Mouse (Mus musculus): ENCODE data around the gene Adgrb2. TPM values are rescaled to one million over a fixed set of nuclear protein-coding genes. Genes with fewer than 3 reads are reported as not detected.

The Adgrb2 gene
- total and polyA plus RNA-seq, 3 experiments = 0.08 TPM; not detected in 2

- H3K4me1 ChIP-seq (ENCODE audit: control insufficient read depth in 1 of 2, insufficient read depth in 2 of 2) = no peaks in the 10 kb centered on the region
- H3K9me3 ChIP-seq (replicated peaks; ENCODE audit: low read length) = no peaks in the 10 kb centered on the region
- in situ Hi-C loops (cut with MboI; ENCODE audit: low pct_ligation_motif_present, low pct_unique_long_range_greater_than_20kb, low sequenced_read_pairs) = no loop called here
- TF ChIP-seq TCF12 (IDR thresholded peaks at IDR 0.05; ENCODE audit: low read depth, low read length) (no peak), MAX (IDR thresholded peaks at IDR 0.05; ENCODE audit: low read length) (no peak), MYC (IDR thresholded peaks at IDR 0.05; ENCODE audit: low read depth, low read length) (no peak), EP300 (IDR thresholded peaks at IDR 0.05; ENCODE audit: low read length) (no peak), ELF1 (IDR thresholded peaks at IDR 0.05; ENCODE audit: low read depth, low read length) (no peak), ZKSCAN1 (IDR thresholded peaks at IDR 0.05; ENCODE audit: borderline replicate concordance, low read depth, low read length) (no peak), MAZ (IDR thresholded peaks at IDR 0.05; ENCODE audit: low read depth, low read length) (no peak), CHD1 (IDR thresholded peaks at IDR 0.05; ENCODE audit: low read depth, low read length) (no peak), RAD21 (IDR thresholded peaks at IDR 0.05; ENCODE audit: low read depth, low read length) (no peak), POLR2A (IDR thresholded peaks at IDR 0.05; ENCODE audit: low read depth, low read length) (no peak), IRF4 (IDR thresholded peaks at IDR 0.05; ENCODE audit: low read depth, low read length) (no peak), MEF2A (IDR thresholded peaks at IDR 0.05; ENCODE audit: borderline replicate concordance, low read depth, low read length) (no peak), ETS1 (conservative IDR thresholded peaks at IDR 0.05; ENCODE audit: low read depth, low read length) (no peak), BHLHE40 (IDR thresholded peaks at IDR 0.05; ENCODE audit: low read depth, low read length) (no peak), ZNF384 (IDR thresholded peaks at IDR 0.05; ENCODE audit: low read depth, low read length) (no peak)
- H3K27ac ChIP-seq (ENCODE audit: insufficient read depth, low read depth) = no peak overlapping the region
- H3K27me3 ChIP-seq (replicated peaks) = peaks cover 96% of the 10 kb centered on the region
- dilution Hi-C loops (cut with MboI; ENCODE audit: extremely low pct_ligation_motif_present, extremely low pct_unique_long_range_greater_than_20kb, low sequenced_read_pairs) = no loop called here
- H3K4me3 ChIP-seq (replicated peaks in 1 of 3; ENCODE audit: low read depth in 2 of 3, low read length in 2 of 3, poor library complexity in 1 of 3) = no peak overlapping the region
- no peak overlapping the region for H3K4me2 ChIP-seq (ENCODE audit: insufficient read depth, low read depth, poor library complexity, severe bottlenecking)
- no peaks in the 10 kb centered on the region for H3K79me2 ChIP-seq (replicated peaks; ENCODE audit: control insufficient read depth, extremely low read depth, insufficient read depth, poor library complexity, severe bottlenecking)
- DNase-seq (ENCODE audit: extremely low read depth) = no peak
- H3K36me3 ChIP-seq (replicated peaks in 1 of 2; ENCODE audit: control insufficient read depth in 1 of 2, insufficient read depth in 1 of 2, low read length in 1 of 2) = no peaks in the 10 kb centered on the region
- H3K9ac ChIP-seq (ENCODE audit: insufficient read depth, low read depth) = no peak overlapping the region
Measured at GRCm38 (mm10) chr4:129994728-129995127, 10.1 kb downstream of the Adgrb2 start.

DNA sequence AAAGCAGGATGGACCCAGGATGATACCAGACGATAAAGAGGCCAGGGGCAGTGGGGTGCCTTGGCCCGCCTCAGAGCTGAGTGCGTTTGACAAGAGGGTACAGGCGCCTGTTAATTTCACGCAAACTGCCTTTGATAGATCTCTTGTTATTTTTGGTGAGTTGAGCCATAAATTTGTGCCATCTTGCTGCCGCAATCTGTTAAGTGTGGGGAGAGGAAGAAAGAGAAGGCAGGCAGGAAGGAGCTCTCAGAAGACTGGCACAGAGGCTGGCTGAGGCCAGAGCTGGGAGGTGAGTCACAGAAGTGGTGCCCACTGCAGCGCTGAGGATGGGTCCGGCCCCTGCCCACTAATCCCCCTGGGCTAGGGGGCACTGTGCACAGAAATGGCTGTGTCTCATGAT is 10.6 kb downstream of the Adgrb2 start:
- Histone ChIP-seq H3K4me2 (ENCODE audit: insufficient read depth, low read depth, poor library complexity, severe bottlenecking) (no peak overlapping the region), H3K79me2 (replicated peaks; ENCODE audit: control insufficient read depth, extremely low read depth, insufficient read depth, poor library complexity, severe bottlenecking) (no peaks in the 10 kb centered on the region), H3K4me1 (ENCODE audit: control insufficient read depth in 1 of 2, insufficient read depth in 2 of 2) (no peaks in the 10 kb centered on the region), H3K4me3 (replicated peaks in 1 of 3; ENCODE audit: low read depth in 2 of 3, low read length in 2 of 3, poor library complexity in 1 of 3) (no peak overlapping the region), H3K9me3 (replicated peaks; ENCODE audit: low read length) (no peaks in the 10 kb centered on the region), H3K27ac (ENCODE audit: insufficient read depth, low read depth) (no peak overlapping the region), H3K36me3 (replicated peaks in 1 of 2; ENCODE audit: control insufficient read depth in 1 of 2, insufficient read depth in 1 of 2, low read length in 1 of 2) (no peaks in the 10 kb centered on the region), H3K27me3 (replicated peaks) (peaks cover 96% of the 10 kb centered on the region), H3K9ac (ENCODE audit: insufficient read depth, low read depth) (no peak overlapping the region)
- in situ Hi-C loops (cut with MboI; ENCODE audit: low pct_ligation_motif_present, low pct_unique_long_range_greater_than_20kb, low sequenced_read_pairs) = no loop called here
- TF ChIP-seq KAT2A (IDR thresholded peaks at IDR 0.05; ENCODE audit: insufficient replicate concordance, low read length) (no peak), MEF2A (IDR thresholded peaks at IDR 0.05; ENCODE audit: borderline replicate concordance, low read depth, low read length) (no peak), UBTF (IDR thresholded peaks at IDR 0.05; ENCODE audit: low read depth, low read length) (no peak), RAD21 (IDR thresholded peaks at IDR 0.05; ENCODE audit: low read depth, low read length) (no peak), HCFC1 (IDR thresholded peaks at IDR 0.05; ENCODE audit: low read depth, low read length) (no peak), MXI1 (IDR thresholded peaks at IDR 0.05; ENCODE audit: low read depth, low read length) (no peak), CHD2 (IDR thresholded peaks at IDR 0.05; ENCODE audit: low read length) (no peak)
- dilution Hi-C loops (cut with MboI; ENCODE audit: extremely low pct_ligation_motif_present, extremely low pct_unique_long_range_greater_than_20kb, low sequenced_read_pairs) = no loop called here
- DNase-seq (ENCODE audit: extremely low read depth) = no peak

Data from CH12.LX (cell line).